Mouse (Mus musculus): Measurements from ENCODE around the gene Lrrc36.

The Lrrc36 gene

GRCm38 (mm10) chr8:105431743-105432515 lies 18.6 kb downstream of the Lrrc36 start:
- in situ Hi-C loops (cut with MboI; ENCODE audit: low sequenced_read_pairs): no loop called here

- in situ Hi-C loops (cut with MboI; ENCODE audit: low sequenced_read_pairs): no loop called here
Observed at GRCm38 (mm10) chr8:105433021-105433420, 19.6 kb downstream of the Lrrc36 start.

- in situ Hi-C loops (cut with MboI; ENCODE audit: low sequenced_read_pairs): no loop called here
Observed at GRCm38 (mm10) chr8:105433511-105433910, 20.1 kb downstream of the Lrrc36 start.

DNA sequence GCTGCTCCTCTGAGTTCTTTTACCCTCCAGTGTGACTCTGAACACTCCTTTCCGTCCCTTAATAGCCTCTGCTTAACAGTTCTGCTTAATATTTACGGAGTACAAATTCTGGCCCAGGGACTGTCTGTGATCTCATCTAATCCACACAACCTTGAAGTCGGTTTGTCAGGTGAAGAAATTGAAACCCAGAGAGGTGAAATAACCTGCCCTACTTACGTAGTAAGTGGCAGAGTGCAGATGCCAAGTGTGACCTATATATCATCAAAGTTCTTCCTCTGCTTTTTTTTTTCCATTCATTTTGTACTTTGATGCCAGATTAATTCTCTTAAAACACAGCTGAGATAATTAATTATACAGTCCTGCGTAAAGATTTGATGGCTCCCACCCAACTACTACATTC lies 20.8 kb downstream of the Lrrc36 start:
- in situ Hi-C loops (cut with MboI; ENCODE audit: low sequenced_read_pairs): no loop called here

- in situ Hi-C loops (cut with MboI; ENCODE audit: low sequenced_read_pairs): no loop called here
Observed at GRCm38 (mm10) chr8:105436218-105436617, 22.8 kb downstream of the Lrrc36 start.

- in situ Hi-C loops (cut with MboI; ENCODE audit: low sequenced_read_pairs): no loop called here
Observed at GRCm38 (mm10) chr8:105437078-105437748, 23.8 kb downstream of the Lrrc36 start.

DNA sequence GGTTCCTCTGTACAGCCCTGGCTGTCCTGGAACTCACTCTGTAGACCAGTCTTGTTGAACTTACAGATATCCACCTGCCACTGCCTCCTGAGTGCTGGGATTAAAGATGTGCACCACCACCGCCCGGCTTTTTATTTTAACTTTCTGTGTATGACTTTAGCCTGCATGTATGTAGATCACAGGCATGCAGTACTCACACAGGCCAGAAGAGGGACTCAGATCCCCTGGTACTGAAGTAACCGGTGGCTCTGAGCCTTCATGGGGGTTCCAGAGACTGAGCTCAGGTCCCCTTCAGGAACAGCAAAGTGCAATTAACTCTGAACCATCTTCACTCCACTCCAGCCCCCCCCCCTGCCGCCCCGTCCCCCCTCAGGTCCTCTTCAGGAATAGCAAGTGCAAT lies 25.5 kb downstream of the Lrrc36 start:
- in situ Hi-C loops (cut with MboI; ENCODE audit: low sequenced_read_pairs): no loop called here

DNA sequence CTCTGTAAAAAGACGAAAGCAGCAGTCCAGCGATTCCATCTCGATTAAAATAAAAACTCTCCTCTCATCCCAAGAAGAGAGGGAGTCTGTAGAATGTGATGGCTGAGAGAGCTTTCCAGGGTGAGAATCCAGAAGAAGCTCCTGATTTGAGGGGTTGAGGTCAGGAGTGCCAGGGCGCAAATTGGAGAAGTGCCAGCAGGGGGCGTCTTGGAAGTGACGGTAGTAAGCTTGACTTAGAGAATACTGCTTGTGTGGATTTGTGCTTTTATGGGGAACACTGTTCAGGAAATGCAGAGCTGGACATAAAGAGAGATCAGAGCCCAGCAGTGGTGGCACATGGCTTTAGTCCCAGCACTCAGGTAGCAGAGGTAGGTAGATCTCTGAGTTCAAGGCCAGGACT lies 28.1 kb downstream of the Lrrc36 start:
- in situ Hi-C loops (cut with MboI; ENCODE audit: low sequenced_read_pairs): no loop called here

DNA sequence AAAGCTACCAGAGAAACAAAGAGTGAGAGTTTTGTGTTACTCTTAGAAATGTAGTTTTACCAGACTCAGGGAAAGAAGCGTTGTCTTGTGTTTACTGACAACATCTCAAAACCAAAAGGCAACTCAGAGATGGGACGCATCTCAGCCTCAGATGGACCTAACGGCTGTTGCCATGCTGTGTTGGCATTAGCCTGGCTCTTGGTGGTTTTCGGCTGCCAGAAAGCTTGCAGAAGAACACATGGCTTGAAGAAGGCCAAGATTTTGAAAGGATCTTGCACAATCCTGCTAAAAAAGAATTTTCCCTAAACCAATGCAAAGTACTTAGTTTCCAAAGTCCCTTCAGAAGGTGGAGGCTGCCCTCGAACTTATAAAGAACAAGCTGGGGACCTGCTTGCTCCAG lies 29.3 kb downstream of the Lrrc36 start:
- in situ Hi-C loops (cut with MboI; ENCODE audit: low sequenced_read_pairs): no loop called here

DNA sequence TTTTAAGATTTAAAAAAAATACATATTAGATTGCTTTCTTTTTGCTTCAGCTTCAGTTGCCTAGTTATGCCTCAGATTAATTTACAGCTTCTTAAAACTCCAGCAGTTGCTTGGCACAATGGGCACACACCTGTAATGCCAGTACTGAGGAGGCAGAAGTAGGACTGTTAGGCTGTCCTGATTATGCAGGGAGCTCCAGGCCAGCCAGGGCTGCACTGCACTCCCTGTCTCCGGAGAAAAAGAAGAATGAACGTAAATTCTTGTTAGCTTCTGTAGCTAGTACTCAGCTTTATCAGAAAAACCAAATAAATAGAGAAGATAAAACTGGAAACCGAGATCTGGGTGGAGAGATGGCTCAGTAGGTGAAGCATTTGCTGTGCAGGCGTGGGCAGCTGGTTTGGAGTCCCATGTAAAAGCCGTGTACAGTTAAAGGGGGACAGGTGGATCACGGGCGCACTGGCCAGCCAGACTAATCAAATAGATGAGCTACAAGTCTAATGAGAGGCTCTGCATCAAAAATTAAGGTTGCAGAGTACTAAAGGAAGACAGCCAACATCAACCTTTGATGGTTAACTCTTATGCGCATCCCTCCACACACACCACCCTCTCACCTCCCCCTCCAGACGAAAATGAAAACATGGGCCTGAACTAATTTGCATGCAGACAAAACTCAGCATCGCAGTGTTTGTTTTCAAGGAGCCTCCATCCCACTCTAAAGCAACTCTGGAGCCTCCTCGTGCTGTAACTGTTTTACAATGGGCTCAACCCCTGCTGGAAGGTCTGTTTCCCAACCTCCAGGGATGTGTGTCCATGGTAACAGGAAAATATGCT lies 32.1 kb downstream of the Lrrc36 start:
- in situ Hi-C loops (cut with MboI; ENCODE audit: low sequenced_read_pairs): no loop called here

GRCm38 (mm10) chr8:105446127-105446552 lies 32.8 kb downstream of the Lrrc36 start:
- in situ Hi-C loops (cut with MboI; ENCODE audit: low sequenced_read_pairs): no loop called here

DNA sequence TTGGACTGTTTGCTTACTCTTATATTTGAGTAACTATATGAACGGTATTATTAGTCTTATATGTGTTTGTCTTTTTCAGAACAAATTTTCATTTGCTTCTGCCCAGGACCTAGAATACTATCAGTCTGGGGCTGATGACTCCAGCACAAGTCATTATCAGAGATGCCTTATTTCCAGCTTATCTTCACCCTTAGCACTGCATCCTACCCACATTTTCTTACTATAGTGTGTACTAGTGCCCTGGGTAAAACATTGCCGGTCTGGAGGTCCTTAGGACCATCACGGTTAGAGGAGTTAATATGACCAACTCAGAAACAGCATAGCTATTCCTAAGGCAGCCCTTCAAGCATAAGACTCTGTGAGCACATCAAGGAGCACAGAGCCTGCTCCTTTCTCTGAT lies 34.8 kb downstream of the Lrrc36 start:
- in situ Hi-C loops (cut with MboI; ENCODE audit: low sequenced_read_pairs): no loop called here

- in situ Hi-C loops (cut with MboI; ENCODE audit: low sequenced_read_pairs): no loop called here
Observed at GRCm38 (mm10) chr8:105448596-105448995, 35.2 kb downstream of the Lrrc36 start.

DNA sequence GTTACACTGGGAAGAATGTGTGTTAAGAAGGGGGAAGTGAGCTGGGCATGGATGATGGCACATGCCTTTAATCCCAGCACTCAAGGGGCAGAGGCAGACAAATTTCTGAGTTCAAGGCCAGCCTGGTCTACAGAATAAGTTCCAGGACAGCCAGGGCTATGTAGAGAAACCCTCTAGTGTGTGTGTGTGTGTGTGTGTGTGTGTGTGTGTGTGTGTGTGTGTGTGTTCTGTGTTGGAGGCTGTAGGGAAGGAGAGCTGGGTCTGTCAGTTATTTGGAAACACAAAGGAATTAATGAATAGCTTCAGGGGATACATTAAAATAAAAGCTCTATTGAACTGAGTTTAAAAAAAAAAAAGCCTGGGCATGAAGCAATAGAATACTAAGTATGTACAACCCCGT lies 37.6 kb downstream of the Lrrc36 start:
- in situ Hi-C loops (cut with MboI; ENCODE audit: low sequenced_read_pairs): no loop called here

- in situ Hi-C loops (cut with MboI; ENCODE audit: low sequenced_read_pairs): no loop called here
Observed at GRCm38 (mm10) chr8:105451903-105452603, 38.7 kb downstream of the Lrrc36 start.

GRCm38 (mm10) chr8:105453296-105453695 lies 39.9 kb downstream of the Lrrc36 start:
- in situ Hi-C loops (cut with MboI; ENCODE audit: low sequenced_read_pairs): no loop called here

DNA sequence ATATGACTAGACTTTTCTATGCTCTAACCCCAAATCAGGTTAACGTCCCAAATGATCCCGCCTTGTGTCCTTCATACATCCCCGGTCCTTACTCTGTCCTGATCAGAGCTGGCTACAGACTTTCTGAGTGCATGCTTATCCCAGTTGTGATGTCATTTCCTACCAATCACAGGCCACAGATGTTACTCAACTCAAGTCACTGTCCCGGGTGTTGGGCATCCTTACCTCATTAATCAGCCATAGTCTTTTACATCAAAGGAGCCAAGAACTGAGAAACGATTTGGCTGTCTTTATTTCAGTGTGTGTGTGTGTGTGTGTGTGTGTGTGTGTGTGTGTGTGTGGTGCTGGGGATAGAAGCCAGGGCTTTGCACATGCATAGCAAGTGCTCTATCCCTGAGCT lies 40.7 kb downstream of the Lrrc36 start:
- in situ Hi-C loops (cut with MboI; ENCODE audit: low sequenced_read_pairs): no loop called here

DNA sequence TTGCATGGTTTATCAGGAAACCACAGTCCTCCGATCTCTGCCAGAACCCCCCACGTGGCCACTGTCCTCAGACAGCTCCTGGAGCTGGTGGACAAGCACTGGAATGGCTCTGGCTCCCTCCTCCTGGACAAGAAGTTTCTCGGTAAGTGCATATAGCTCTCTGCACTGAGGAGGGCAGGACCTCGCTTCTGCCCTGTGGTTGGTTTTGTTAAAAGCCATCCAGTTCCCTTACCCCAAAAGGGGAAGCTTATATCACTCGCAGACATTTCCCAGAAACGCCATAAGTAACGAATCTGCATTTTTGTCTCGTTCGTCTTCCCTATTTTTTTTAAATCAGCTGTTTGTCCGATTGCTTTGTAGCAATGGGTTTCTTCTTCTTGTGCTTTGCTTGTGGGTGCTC lies 41.8 kb downstream of the Lrrc36 start:
- in situ Hi-C loops (cut with MboI; ENCODE audit: low sequenced_read_pairs): no loop called here

GRCm38 (mm10) chr8:105461085-105461803 lies 47.9 kb downstream of the Lrrc36 start:
- in situ Hi-C loops (cut with MboI; ENCODE audit: low sequenced_read_pairs): no loop called here

- in situ Hi-C loops (cut with MboI; ENCODE audit: low sequenced_read_pairs): no loop called here
Observed at GRCm38 (mm10) chr8:105464595-105464994, 51.2 kb downstream of the Lrrc36 start.
